Mouse (Mus musculus) MEL (cell line): Measurements from ENCODE around the gene Gm49369. TPM values are rescaled to one million over a fixed set of nuclear protein-coding genes. Genes with fewer than 3 reads are reported as not detected.

ENCODE experiments used
- DNase-seq: peaks from one replicate; pipeline ENCODE4 v3.0.0; 2011; ENCODE audit warnings: low read depth, low spot score
- H3K27ac ChIP-seq: 2 replicates; pipeline ENCODE4 v1.5.1; 2012; ENCODE audit warnings: low read depth, mild to moderate bottlenecking, control low read depth, low read length, moderate library complexity; ENCODE audit not compliant: control insufficient read depth
- H3K27me3 ChIP-seq, 2 experiments: fragments of 150-350 bp in 1 of 2; sonication (generic) in 1 of 2; 2 replicates each; pipeline ENCODE4 v1.6.1; 2012; ENCODE audit warnings: low read length in 2 of 2, mild to moderate bottlenecking in 2 of 2, improper control_type of control experiment in 1 of 2, moderate library complexity in 1 of 2; ENCODE audit not compliant: insufficient read depth in 2 of 2, control insufficient read depth in 1 of 2
- H3K36me3 ChIP-seq, 2 experiments: 2 replicates each; pipeline ENCODE4 v1.6.1; 2012 to 2014; ENCODE audit warnings: low read length in 2 of 2, improper control_type of control experiment in 1 of 2, inconsistent platforms in 1 of 2, mild to moderate bottlenecking in 1 of 2; ENCODE audit not compliant: insufficient read depth in 2 of 2, control insufficient read depth in 1 of 2
- H3K4me1 ChIP-seq, 2 experiments: fragments of 150-350 bp in 1 of 2; sonication (generic) in 1 of 2; 2 replicates each; pipeline ENCODE4 v1.6.1; 2012; ENCODE audit warnings: low read length in 2 of 2, improper control_type of control experiment in 1 of 2, mild to moderate bottlenecking in 1 of 2; ENCODE audit not compliant: insufficient read depth in 2 of 2, control insufficient read depth in 1 of 2
- H3K4me3 ChIP-seq, 2 experiments: fragments of 150-350 bp in 1 of 2; sonication (generic) in 1 of 2; 2 replicates each; pipeline ENCODE4 v1.5.1; 2012; ENCODE audit warnings: low read depth in 2 of 2, low read length in 2 of 2, mild to moderate bottlenecking in 2 of 2, moderate library complexity in 2 of 2, control low read depth in 1 of 2, improper control_type of control experiment in 1 of 2; ENCODE audit not compliant: control insufficient read depth in 1 of 2, insufficient read depth in 1 of 2
- H3K79me2 ChIP-seq: 2 replicates; pipeline ENCODE4 v1.6.1; 2012; ENCODE audit warnings: mild to moderate bottlenecking, low read length, moderate library complexity; ENCODE audit not compliant: control insufficient read depth, poor library complexity, insufficient read depth
- H3K9ac ChIP-seq: 2 replicates; pipeline ENCODE4 v1.6.1; 2012; ENCODE audit warnings: low read depth, mild to moderate bottlenecking, control low read depth, low read length, moderate library complexity; ENCODE audit not compliant: control insufficient read depth, poor library complexity, severe bottlenecking
- H3K9me3 ChIP-seq: fragments of 150-350 bp; sonication (generic); replicated peaks from 2 replicates; pipeline ENCODE4 v1.6.1; 2012; ENCODE audit warnings: mild to moderate bottlenecking, low read length, improper control_type of control experiment, moderate library complexity; ENCODE audit not compliant: insufficient read depth
- BHLHE40 ChIP-seq: IDR thresholded peaks from 2 replicates; pipeline ENCODE4 v1.6.1; 2012; ENCODE audit warnings: low read depth, mild to moderate bottlenecking, inconsistent platforms, low read length, improper control_type of control experiment, borderline replicate concordance
- CHD2 ChIP-seq: IDR thresholded peaks from 2 replicates; pipeline ENCODE4 v1.6.1; 2011; ENCODE audit warnings: low read length, improper control_type of control experiment
- ELF1 ChIP-seq: IDR thresholded peaks from 2 replicates; pipeline ENCODE4 v1.6.1; 2014; ENCODE audit warnings: low read depth, mild to moderate bottlenecking, inconsistent platforms, low read length, improper control_type of control experiment, moderate library complexity
- EP300 ChIP-seq, 2 experiments: IDR thresholded peaks; 2 replicates each; pipeline ENCODE4 v1.6.1; 2011; ENCODE audit warnings: improper control_type of control experiment in 2 of 2, low read length in 2 of 2, low read depth in 1 of 2, mild to moderate bottlenecking in 1 of 2
- ETS1 ChIP-seq: IDR thresholded peaks from 2 replicates; pipeline ENCODE4 v1.6.1; 2012; ENCODE audit warnings: low read depth, mild to moderate bottlenecking, inconsistent platforms, low read length, improper control_type of control experiment, moderate library complexity
- GABPA ChIP-seq: IDR thresholded peaks from 2 replicates; pipeline ENCODE4 v1.6.1; 2012; ENCODE audit warnings: low read depth, mild to moderate bottlenecking, inconsistent platforms, low read length, improper control_type of control experiment, moderate library complexity
- GATA1 ChIP-seq: IDR thresholded peaks from 2 replicates; pipeline ENCODE4 v1.6.1; 2011; ENCODE audit warnings: low read depth, low read length, improper control_type of control experiment
- HCFC1 ChIP-seq: IDR thresholded peaks from 2 replicates; pipeline ENCODE4 v1.6.1; 2012; ENCODE audit warnings: low read depth, mild to moderate bottlenecking, inconsistent platforms, low read length, improper control_type of control experiment, moderate library complexity
- JUND ChIP-seq: IDR thresholded peaks from 2 replicates; pipeline ENCODE4 v1.6.1; 2011; ENCODE audit warnings: low read depth, mild to moderate bottlenecking, improper control_type of control experiment, low read length
- KAT2A ChIP-seq: conservative IDR thresholded peaks from 2 replicates; pipeline ENCODE4 v1.6.1; 2012; ENCODE audit warnings: low read depth, low read length, improper control_type of control experiment, inconsistent platforms
- MAFK ChIP-seq: IDR thresholded peaks from 2 replicates; pipeline ENCODE4 v1.6.1; 2011; ENCODE audit warnings: low read depth, mild to moderate bottlenecking, low read length, improper control_type of control experiment, borderline replicate concordance
- MAX ChIP-seq: IDR thresholded peaks from 2 replicates; pipeline ENCODE4 v1.6.1; 2011; ENCODE audit warnings: low read length, improper control_type of control experiment
- MAZ ChIP-seq: IDR thresholded peaks from 2 replicates; pipeline ENCODE4 v1.6.1; 2012; ENCODE audit warnings: low read depth, mild to moderate bottlenecking, inconsistent platforms, low read length, improper control_type of control experiment
- MEF2A ChIP-seq: IDR thresholded peaks from 2 replicates; pipeline ENCODE4 v1.6.1; 2014; ENCODE audit warnings: low read depth, mild to moderate bottlenecking, inconsistent platforms, low read length, improper control_type of control experiment; ENCODE audit not compliant: poor library complexity, insufficient replicate concordance, severe bottlenecking; ENCODE audit errors: extremely low read depth
- MXI1 ChIP-seq: IDR thresholded peaks from 2 replicates; pipeline ENCODE4 v1.6.1; 2011; ENCODE audit warnings: mild to moderate bottlenecking, low read depth, low read length, improper control_type of control experiment
- MYC ChIP-seq: IDR thresholded peaks from 2 replicates; pipeline ENCODE4 v1.6.1; 2011; ENCODE audit warnings: low read depth, mild to moderate bottlenecking, low read length, improper control_type of control experiment, moderate library complexity
- NRF1 ChIP-seq: IDR thresholded peaks from 2 replicates; pipeline ENCODE4 v1.6.1; 2014; ENCODE audit warnings: low read depth, mild to moderate bottlenecking, inconsistent platforms, low read length, improper control_type of control experiment, moderate library complexity; ENCODE audit not compliant: poor library complexity, insufficient read depth, severe bottlenecking
- POLR2A ChIP-seq, 2 experiments: IDR thresholded peaks; 2 replicates each; pipeline ENCODE4 v1.6.1; 2011 to 2012; ENCODE audit warnings: low read length in 2 of 2, mild to moderate bottlenecking in 2 of 2, control low read depth in 1 of 2, improper control_type of control experiment in 1 of 2, low read depth in 1 of 2, moderate library complexity in 1 of 2; ENCODE audit not compliant: control insufficient read depth in 1 of 2, insufficient read depth in 1 of 2, poor library complexity in 1 of 2
- POLR2AphosphoS2 ChIP-seq: IDR thresholded peaks from 2 replicates; pipeline ENCODE4 v1.6.1; 2011; ENCODE audit warnings: low read length, improper control_type of control experiment
- POLR2AphosphoS5 ChIP-seq: IDR thresholded peaks from 2 replicates; pipeline ENCODE4 v1.6.1; 2012; ENCODE audit warnings: low read depth, borderline replicate concordance, mild to moderate bottlenecking, inconsistent platforms, low read length, moderate library complexity, mixed read lengths
- RAD21 ChIP-seq: IDR thresholded peaks from 2 replicates; pipeline ENCODE4 v1.6.1; 2011; ENCODE audit warnings: mild to moderate bottlenecking, low read depth, low read length, improper control_type of control experiment
- RCOR1 ChIP-seq: IDR thresholded peaks from 2 replicates; pipeline ENCODE4 v1.6.1; 2012; ENCODE audit warnings: low read depth, mild to moderate bottlenecking, inconsistent platforms, low read length, improper control_type of control experiment
- SIN3A ChIP-seq: IDR thresholded peaks from 2 replicates; pipeline ENCODE4 v1.6.1; 2012; ENCODE audit warnings: low read length, improper control_type of control experiment, inconsistent platforms
- SMC3 ChIP-seq: IDR thresholded peaks from 2 replicates; pipeline ENCODE4 v1.6.1; 2011; ENCODE audit warnings: low read depth, low read length, improper control_type of control experiment
- TAL1 ChIP-seq: IDR thresholded peaks from 2 replicates; pipeline ENCODE4 v1.6.1; 2012; ENCODE audit warnings: mild to moderate bottlenecking, inconsistent platforms, low read length, moderate library complexity, mixed read lengths
- TBP ChIP-seq: IDR thresholded peaks from 2 replicates; pipeline ENCODE4 v1.8.0; 2011; ENCODE audit warnings: low read depth, low read length, improper control_type of control experiment
- UBTF ChIP-seq: IDR thresholded peaks from 2 replicates; pipeline ENCODE4 v1.6.1; 2012; ENCODE audit warnings: low read depth, mild to moderate bottlenecking, inconsistent platforms, low read length, improper control_type of control experiment, moderate library complexity, borderline replicate concordance; ENCODE audit not compliant: insufficient read depth
- ZC3H11A ChIP-seq: IDR thresholded peaks from 2 replicates; pipeline ENCODE4 v1.6.1; 2012; ENCODE audit warnings: low read depth, mild to moderate bottlenecking, inconsistent platforms, low read length, improper control_type of control experiment
- ZMIZ1 ChIP-seq: IDR thresholded peaks from 2 replicates; pipeline ENCODE4 v1.6.1; 2012; ENCODE audit warnings: low read depth, mild to moderate bottlenecking, inconsistent platforms, low read length, improper control_type of control experiment, moderate library complexity
- polyA plus RNA-seq, 2 experiments: library from polyadenylated mRNA; stranded (reverse) in 1 of 2; unstranded in 1 of 2; fragments of >175 nt in 1 of 2; fragments of >200 nt in 1 of 2; gene quantifications; 2 replicates each; pipeline versions ENCODE4 v1.2.1 to v1.2.4; 2012; ENCODE audit warnings: low replicate concordance in 2 of 2, low read depth in 1 of 2; ENCODE audit not compliant: insufficient read length in 2 of 2, insufficient read depth in 1 of 2, missing spikeins in 1 of 2
- total RNA-seq: library from RNA; depleted of rRNA; stranded (reverse); fragments of 300-350 nt; gene quantifications from 2 replicates; pipeline ENCODE4 v1.2.3, GENCODE M21; 2012

Gene Gm49369
- total and polyA plus RNA-seq, 3 experiments: 3.2 to 15.2 TPM; not detected in 1

GRCm38 (mm10) chr7:142379186-142379585 lies 3.3 kb downstream of the Gm49369 start:
- H3K36me3 ChIP-seq: peaks cover 10 to 19% of the 10 kb centered on the region in 2 experiments
- no peaks in the 10 kb centered on the region for H3K27me3 ChIP-seq
- H3K9ac ChIP-seq: no peak overlapping the region
- H3K9me3 ChIP-seq: no peaks in the 10 kb centered on the region
- no peaks in the 10 kb centered on the region for H3K79me2 ChIP-seq
- peaks cover 9 to 22% of the 10 kb centered on the region in 2 experiments for H3K4me1 ChIP-seq
- DNase-seq: no peak
- no peak overlapping the region for H3K27ac ChIP-seq
- no peak overlapping the region for H3K4me3 ChIP-seq
- TF ChIP-seq RCOR1: no peak
- TF ChIP-seq MEF2A: no peak
- TF ChIP-seq MAX: no peak
- no peak for TF ChIP-seq NRF1
- TF ChIP-seq ZC3H11A: no peak
- no peak for TF ChIP-seq MAFK
- no peak for TF ChIP-seq JUND
- no peak for TF ChIP-seq ELF1
- no peak for TF ChIP-seq HCFC1
- TF ChIP-seq RAD21: no peak
- no peak for TF ChIP-seq GABPA
- no peak for TF ChIP-seq POLR2A (IDR thresholded peaks at IDR 0.05; ENCODE audit: control insufficient read depth in 1 of 2, insufficient read depth in 1 of 2, low read depth in 1 of 2, low read length in 2 of 2, poor library complexity in 1 of 2)
- TF ChIP-seq MXI1: no peak
- TF ChIP-seq TBP: no peak

GRCm38 (mm10) chr7:142377233-142377925 lies 5.1 kb downstream of the Gm49369 start:
- H3K9me3 ChIP-seq: no peaks in the 10 kb centered on the region
- peaks cover 5 to 19% of the 10 kb centered on the region in 2 experiments for H3K36me3 ChIP-seq
- DNase-seq: peak; percentile 76
- H3K4me1 ChIP-seq: peaks cover 9 to 22% of the 10 kb centered on the region in 2 experiments
- peak overlapping the region; percentile 75 for H3K27ac ChIP-seq
- no peaks in the 10 kb centered on the region for H3K27me3 ChIP-seq
- no peaks in the 10 kb centered on the region for H3K79me2 ChIP-seq
- no peak overlapping the region for H3K9ac ChIP-seq
- no peak overlapping the region for H3K4me3 ChIP-seq
- TF ChIP-seq RCOR1 (peak; percentile 92), CHD2 (peak; percentile 20; the same call in 1 of the 2 replicates), SMC3 (no peak), POLR2AphosphoS2 (peak; percentile 62; the same call in 1 of the 2 replicates), JUND (0 out of 2 replicates have a peak, but pooled peaks have one; percentile 41), SIN3A (peak; percentile 83), ETS1 (peak; percentile 94), EP300 (IDR thresholded peaks at IDR 0.05; ENCODE audit: low read depth in 1 of 2, low read length in 2 of 2) (peak; percentile 99), MAZ (peak; percentile 74), TAL1 (peak; percentile 98), HCFC1 (no peak), KAT2A (no peak), BHLHE40 (peak; percentile 59; the same call in 1 of the 2 replicates), UBTF (no peak), ZMIZ1 (peak; percentile 58; the same call in 1 of the 2 replicates), POLR2AphosphoS5 (no peak), MYC (0 out of 2 replicates have a peak, but pooled peaks have one; percentile 14), GATA1 (peak; percentile 100), POLR2A (IDR thresholded peaks at IDR 0.05; ENCODE audit: control insufficient read depth in 1 of 2, insufficient read depth in 1 of 2, low read depth in 1 of 2, low read length in 2 of 2, poor library complexity in 1 of 2) (no peak), MAFK (0 out of 2 replicates have a peak, but pooled peaks have one; percentile 25), NRF1 (no peak)
